Mouse (Mus musculus): ENCODE data around the gene Pou2f1. TPM values are rescaled to one million over a fixed set of nuclear protein-coding genes. Genes with fewer than 3 reads are reported as not detected.

The Pou2f1 gene
- polyA plus RNA-seq, 1 experiment from 2014 or later: 27.9 TPM

GRCm38 (mm10) chr1:165840548-165841230 is 161.8 kb downstream of the Pou2f1 start:
- Histone ChIP-seq H3K4me1 (ENCODE audit: control insufficient read depth, insufficient read depth, low read length) (peaks cover 45% of the 10 kb centered on the region), H3K9ac (replicated peaks; ENCODE audit: low read length) (peak overlapping the region; percentile 53), H3K27me3 (ENCODE audit: control insufficient read depth, insufficient read depth, low read length) (peaks cover 16% of the 10 kb centered on the region; the same call in 1 of the 2 replicates), H3K4me3 (replicated peaks; ENCODE audit: low read depth, low read length) (peak overlapping the region; percentile 30), H3K27ac (replicated peaks; ENCODE audit: low read depth, low read length) (no peak overlapping the region), H3K36me3 (ENCODE audit: control insufficient read depth, insufficient read depth, low read length) (no peaks in the 10 kb centered on the region), H3K4me2 (ENCODE audit: low read length) (peak overlapping the region; percentile 70), H3K9me3 (ENCODE audit: control insufficient read depth, low read length) (no peaks in the 10 kb centered on the region)
- DNase-seq: peak; percentile 65
- WGBS: 10% methylated on average over 31 of the region's 31 CpGs
- peak; percentile 48; the same call in 1 of the 2 replicates for ATAC-seq (ENCODE audit: low FRiP score, low TSS enrichment)

DNA sequence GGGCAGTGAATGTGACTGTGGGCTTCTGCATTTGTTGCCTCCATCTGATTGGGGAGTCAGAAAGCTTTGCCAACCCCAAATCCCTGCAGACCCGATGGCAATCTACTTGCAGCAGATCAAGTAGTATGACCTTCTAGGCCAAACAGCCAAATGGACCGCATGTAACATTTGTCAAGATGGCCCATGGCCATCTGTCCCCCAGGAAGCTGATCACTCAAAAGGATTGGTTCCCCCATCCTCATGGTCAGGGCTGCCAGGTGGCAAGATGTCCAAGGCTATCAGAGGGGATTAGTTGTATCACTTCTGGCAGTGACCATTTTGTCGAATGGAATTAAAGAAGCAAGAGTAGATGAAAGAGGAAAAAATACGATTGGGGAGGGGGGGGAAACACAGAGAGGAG is 163.3 kb downstream of the Pou2f1 start:
- 52% methylated on average over 4 of the region's 4 CpGs for WGBS
- Histone ChIP-seq H3K36me3 (ENCODE audit: control insufficient read depth, insufficient read depth, low read length) (no peaks in the 10 kb centered on the region), H3K27ac (replicated peaks; ENCODE audit: low read depth, low read length) (0 out of 2 replicates have a peak overlapping the region, but pooled peaks have one; percentile 8)

GRCm38 (mm10) chr1:165837546-165837945 is 164.9 kb downstream of the Pou2f1 start:
- no peak overlapping the region for H3K4me3 ChIP-seq (replicated peaks; ENCODE audit: low read depth, low read length)
- no peak overlapping the region for H3K9ac ChIP-seq (replicated peaks; ENCODE audit: low read length)
- peaks cover 51% of the 10 kb centered on the region for H3K4me1 ChIP-seq (ENCODE audit: control insufficient read depth, insufficient read depth, low read length)
- 20% methylated on average over 8 of the region's 8 CpGs for WGBS
- no peaks in the 10 kb centered on the region for H3K36me3 ChIP-seq (ENCODE audit: control insufficient read depth, insufficient read depth, low read length)
- ATAC-seq (ENCODE audit: low FRiP score, low TSS enrichment) (no peak), DNase-seq (peak; percentile 44)
- peaks cover 5% of the 10 kb centered on the region; the same call in 1 of the 2 replicates for H3K27me3 ChIP-seq (ENCODE audit: control insufficient read depth, insufficient read depth, low read length)
- peak overlapping the region; percentile 3; the same call in 1 of the 2 replicates for H3K27ac ChIP-seq (replicated peaks; ENCODE audit: low read depth, low read length)
- no peaks in the 10 kb centered on the region for H3K9me3 ChIP-seq (ENCODE audit: control insufficient read depth, low read length)
- H3K4me2 ChIP-seq (ENCODE audit: low read length): no peak overlapping the region

More for the DNA sequence above, 163.3 kb downstream of the Pou2f1 start:
- H3K27me3 ChIP-seq (ENCODE audit: control insufficient read depth, insufficient read depth, low read length): peaks cover 11% of the 10 kb centered on the region; the same call in 1 of the 2 replicates
- no peak overlapping the region for H3K9ac ChIP-seq (replicated peaks; ENCODE audit: low read length)
- DNase-seq (no peak), ATAC-seq (ENCODE audit: low FRiP score, low TSS enrichment) (no peak)
- no peak overlapping the region for H3K4me3 ChIP-seq (replicated peaks; ENCODE audit: low read depth, low read length)
- H3K4me1 ChIP-seq (ENCODE audit: control insufficient read depth, insufficient read depth, low read length): peaks cover 39% of the 10 kb centered on the region
- no peak overlapping the region for H3K4me2 ChIP-seq (ENCODE audit: low read length)
- H3K9me3 ChIP-seq (ENCODE audit: control insufficient read depth, low read length): no peaks in the 10 kb centered on the region

GRCm38 (mm10) chr1:165836461-165836860 is 166.0 kb downstream of the Pou2f1 start:
- Histone ChIP-seq H3K36me3 (ENCODE audit: control insufficient read depth, insufficient read depth, low read length) (no peaks in the 10 kb centered on the region), H3K4me3 (replicated peaks; ENCODE audit: low read depth, low read length) (no peak overlapping the region), H3K9me3 (ENCODE audit: control insufficient read depth, low read length) (no peaks in the 10 kb centered on the region), H3K4me1 (ENCODE audit: control insufficient read depth, insufficient read depth, low read length) (peaks cover 51% of the 10 kb centered on the region), H3K9ac (replicated peaks; ENCODE audit: low read length) (no peak overlapping the region), H3K27ac (replicated peaks; ENCODE audit: low read depth, low read length) (no peak overlapping the region; the same call in 1 of the 2 replicates), H3K27me3 (ENCODE audit: control insufficient read depth, insufficient read depth, low read length) (no peaks in the 10 kb centered on the region), H3K4me2 (ENCODE audit: low read length) (no peak overlapping the region)
- ATAC-seq (ENCODE audit: low FRiP score, low TSS enrichment): no peak
- no peak for DNase-seq
- 39% methylated on average over 6 of the region's 6 CpGs for WGBS

DNA sequence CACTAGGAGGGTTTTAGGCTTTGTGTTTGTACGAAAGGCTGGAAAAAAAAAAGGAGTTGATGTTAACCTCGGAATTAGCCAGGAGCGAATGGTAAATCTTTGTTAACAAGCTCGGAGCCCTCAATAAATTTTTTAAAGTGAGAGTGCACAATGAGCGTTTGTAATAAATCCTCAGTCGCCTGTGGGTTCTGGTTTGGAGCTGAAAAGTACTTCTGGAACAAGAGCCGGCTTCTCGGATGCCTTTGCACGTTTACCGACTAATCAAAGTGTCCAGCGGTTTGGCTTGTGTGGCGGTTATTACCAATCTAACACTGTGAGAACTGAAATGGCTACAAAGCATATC is 167.9 kb downstream of the Pou2f1 start:
- Histone ChIP-seq H3K4me2 (ENCODE audit: low read length) (peak overlapping the region; percentile 45), H3K4me1 (ENCODE audit: control insufficient read depth, insufficient read depth, low read length) (peaks cover 41% of the 10 kb centered on the region), H3K9ac (replicated peaks; ENCODE audit: low read length) (peak overlapping the region; percentile 2; the same call in 1 of the 2 replicates), H3K27ac (replicated peaks; ENCODE audit: low read depth, low read length) (peak overlapping the region; percentile 79), H3K9me3 (ENCODE audit: control insufficient read depth, low read length) (no peaks in the 10 kb centered on the region), H3K4me3 (replicated peaks; ENCODE audit: low read depth, low read length) (peak overlapping the region; percentile 16; the same call in 1 of the 2 replicates), H3K36me3 (ENCODE audit: control insufficient read depth, insufficient read depth, low read length) (no peaks in the 10 kb centered on the region), H3K27me3 (ENCODE audit: control insufficient read depth, insufficient read depth, low read length) (no peaks in the 10 kb centered on the region)
- WGBS: 14% methylated on average over 12 of the region's 12 CpGs
- peak; percentile 66 for DNase-seq
- no peak for ATAC-seq (ENCODE audit: low FRiP score, low TSS enrichment)

DNA sequence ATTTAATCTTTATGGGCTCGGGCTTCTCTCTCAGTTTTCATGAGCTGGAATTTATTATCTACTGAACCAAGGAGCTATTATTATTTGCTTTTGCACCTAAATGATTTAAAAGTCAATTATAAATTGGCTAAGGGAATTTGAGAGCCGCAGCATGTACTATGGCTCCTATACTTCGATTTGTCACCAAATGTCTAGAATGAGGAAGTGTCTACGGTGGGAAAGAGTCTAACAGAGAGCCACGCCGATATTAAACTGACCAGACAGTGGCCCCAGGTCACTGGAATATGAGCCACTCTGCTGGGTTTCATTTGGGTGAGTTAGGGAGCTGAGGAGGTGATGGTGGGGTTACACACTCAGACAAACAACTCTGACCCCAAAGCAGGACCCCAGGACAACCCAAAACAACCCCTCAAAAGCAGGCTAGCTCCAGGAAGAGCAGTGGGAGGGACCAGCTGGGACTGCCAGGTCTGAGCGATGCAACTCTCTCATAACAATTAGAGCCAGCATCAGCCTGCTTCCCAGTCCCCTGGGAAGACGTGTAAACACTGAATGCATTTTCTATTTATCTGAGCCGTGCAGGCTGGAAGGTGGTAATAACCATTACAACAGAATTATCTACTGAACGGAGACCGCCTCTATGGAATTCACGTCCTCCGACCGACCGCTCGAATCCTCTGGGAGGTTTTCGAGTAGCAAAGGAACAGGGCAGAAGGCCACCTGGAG is 168.4 kb downstream of the Pou2f1 start:
- peak; percentile 83 for DNase-seq
- peak overlapping the region; percentile 79 for H3K27ac ChIP-seq (replicated peaks; ENCODE audit: low read depth, low read length)
- peak overlapping the region; percentile 2 for H3K9ac ChIP-seq (replicated peaks; ENCODE audit: low read length)

GRCm38 (mm10) chr1:165833244-165833643 is 169.2 kb downstream of the Pou2f1 start:
- no peak for ATAC-seq (ENCODE audit: low FRiP score, low TSS enrichment)
- WGBS: 20% methylated on average over 4 of the region's 4 CpGs
- Histone ChIP-seq H3K27me3 (ENCODE audit: control insufficient read depth, insufficient read depth, low read length) (no peaks in the 10 kb centered on the region), H3K9ac (replicated peaks; ENCODE audit: low read length) (no peak overlapping the region), H3K9me3 (ENCODE audit: control insufficient read depth, low read length) (no peaks in the 10 kb centered on the region), H3K4me2 (ENCODE audit: low read length) (no peak overlapping the region), H3K4me1 (ENCODE audit: control insufficient read depth, insufficient read depth, low read length) (peaks cover 40% of the 10 kb centered on the region), H3K27ac (replicated peaks; ENCODE audit: low read depth, low read length) (peak overlapping the region; percentile 63), H3K4me3 (replicated peaks; ENCODE audit: low read depth, low read length) (no peak overlapping the region), H3K36me3 (ENCODE audit: control insufficient read depth, insufficient read depth, low read length) (no peaks in the 10 kb centered on the region)
- no peak for DNase-seq

More for the DNA sequence above, 168.4 kb downstream of the Pou2f1 start:
- no peaks in the 10 kb centered on the region for H3K36me3 ChIP-seq (ENCODE audit: control insufficient read depth, insufficient read depth, low read length)
- H3K9me3 ChIP-seq (ENCODE audit: control insufficient read depth, low read length): no peaks in the 10 kb centered on the region
- peak overlapping the region; percentile 45 for H3K4me2 ChIP-seq (ENCODE audit: low read length)
- WGBS: 14% methylated on average over 17 of the region's 17 CpGs
- H3K4me3 ChIP-seq (replicated peaks; ENCODE audit: low read depth, low read length): peak overlapping the region; percentile 16
- peak; percentile 77 for ATAC-seq (ENCODE audit: low FRiP score, low TSS enrichment)
- no peaks in the 10 kb centered on the region for H3K27me3 ChIP-seq (ENCODE audit: control insufficient read depth, insufficient read depth, low read length)
- H3K4me1 ChIP-seq (ENCODE audit: control insufficient read depth, insufficient read depth, low read length): peaks cover 41% of the 10 kb centered on the region

DNA sequence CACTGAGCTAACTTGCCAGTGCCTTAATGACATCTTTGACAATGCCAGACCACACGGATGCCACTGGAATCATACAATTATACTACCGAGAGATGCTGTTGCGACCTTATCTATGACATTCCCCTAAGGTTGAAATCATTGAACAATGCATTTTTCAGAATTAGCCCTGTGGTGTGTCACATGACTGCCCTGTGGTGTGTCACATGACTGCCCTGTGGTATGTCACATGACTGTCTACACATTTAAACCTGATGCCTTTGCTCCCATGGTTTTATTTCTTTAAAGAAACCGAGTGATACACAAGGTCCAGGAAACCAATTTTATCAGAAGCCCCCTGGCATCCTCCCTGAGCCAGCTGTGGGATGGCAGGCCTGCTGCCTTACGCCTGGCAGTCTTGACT is 172.6 kb downstream of the Pou2f1 start:
- no peak overlapping the region for H3K9ac ChIP-seq (replicated peaks; ENCODE audit: low read length)
- H3K36me3 ChIP-seq (ENCODE audit: control insufficient read depth, insufficient read depth, low read length): no peaks in the 10 kb centered on the region
- DNase-seq: no peak
- WGBS: 94% methylated on average over 5 of the region's 5 CpGs
- ATAC-seq (ENCODE audit: low FRiP score, low TSS enrichment): no peak
- no peaks in the 10 kb centered on the region for H3K27me3 ChIP-seq (ENCODE audit: control insufficient read depth, insufficient read depth, low read length)
- H3K27ac ChIP-seq (replicated peaks; ENCODE audit: low read depth, low read length): no peak overlapping the region
- H3K4me2 ChIP-seq (ENCODE audit: low read length): no peak overlapping the region
- no peak overlapping the region for H3K4me3 ChIP-seq (replicated peaks; ENCODE audit: low read depth, low read length)
- H3K9me3 ChIP-seq (ENCODE audit: control insufficient read depth, low read length): no peaks in the 10 kb centered on the region
- peaks cover 18% of the 10 kb centered on the region for H3K4me1 ChIP-seq (ENCODE audit: control insufficient read depth, insufficient read depth, low read length)

All from midbrain, embryonic 14.5 days (tissue).